Mouse (Mus musculus) stomach, embryonic 14.5 days (tissue): ENCODE data around the gene Tipin. TPM values are rescaled to one million over a fixed set of nuclear protein-coding genes. Genes with fewer than 3 reads are reported as not detected.
A peak's percentile ranks its signal among the peaks of the same experiment; 100 is the strongest.

Source experiments
- ATAC-seq: fragments of 200-750 bp; cut with Nextera tagmentation; 2 replicates; pipeline ENCODE4 v1.8.0; 2017; ENCODE audit warnings: low read depth, moderate TSS enrichment; ENCODE audit not compliant: insufficient number of reproducible peaks, insufficient read depth, low FRiP score
- H3K27ac ChIP-seq: fragments of 300-500 bp; sonication (generic); 2 replicates; pipeline ENCODE4 v1.5.1; 2014; ENCODE audit warnings: mild to moderate bottlenecking, low read length, moderate library complexity, mixed read lengths
- H3K27me3 ChIP-seq: fragments of 300-500 bp; sonication (generic); 2 replicates; pipeline ENCODE4 v1.6.1; 2014; ENCODE audit warnings: low read length, control low read depth, mixed read lengths; ENCODE audit not compliant: control insufficient read depth, insufficient read depth
- H3K36me3 ChIP-seq: fragments of 300-500 bp; sonication (generic); 2 replicates; pipeline ENCODE4 v1.6.1; 2014; ENCODE audit warnings: mild to moderate bottlenecking, control low read depth, low read length, moderate library complexity, mixed read lengths; ENCODE audit not compliant: control insufficient read depth, insufficient read depth
- H3K4me1 ChIP-seq: fragments of 300-500 bp; sonication (generic); 2 replicates; pipeline ENCODE4 v1.6.1; 2014; ENCODE audit warnings: low read length, control low read depth, mixed read lengths; ENCODE audit not compliant: control insufficient read depth, insufficient read depth
- H3K4me2 ChIP-seq: fragments of 300-500 bp; sonication (generic); replicated peaks from 2 replicates; pipeline ENCODE4 v1.6.1; 2014; ENCODE audit warnings: low read depth, low read length, control low read depth
- H3K4me3 ChIP-seq: fragments of 300-500 bp; sonication (generic); 2 replicates; pipeline ENCODE4 v1.5.1; 2014; ENCODE audit warnings: low read depth, low read length, control low read depth
- H3K9ac ChIP-seq: fragments of 300-500 bp; sonication (generic); replicated peaks from 2 replicates; pipeline ENCODE4 v1.6.1; 2014; ENCODE audit warnings: low read depth, mild to moderate bottlenecking, control low read depth, low read length, moderate library complexity, mixed read lengths
- H3K9me3 ChIP-seq: fragments of 300-500 bp; sonication (generic); 2 replicates; pipeline ENCODE4 v1.6.1; 2016; ENCODE audit warnings: low read depth, low read length, control low read depth; ENCODE audit not compliant: control insufficient read depth
- WGBS: fragments of 180-500 bp; shearing (Covaris S2); extraction: QIAGEN DNeasy Blood & Tissue Kit; methylation state at CpG from one replicate; pipeline ENCODE4 v1.1.7; 2014; 5-methylcytosine and 5-hydroxymethylcytosine counted together
- polyA plus RNA-seq: library from polyadenylated mRNA; unstranded; fragments of >200 nt; fragmentation: Nextera tagmentation; extraction: Ambion mirVana; gene quantifications from 2 replicates; pipeline ENCODE4 v1.2.1, GENCODE M21; 2014

Gene Tipin
- polyA plus RNA-seq, 1 experiment from 2014 or later, result 219 TPM

DNA sequence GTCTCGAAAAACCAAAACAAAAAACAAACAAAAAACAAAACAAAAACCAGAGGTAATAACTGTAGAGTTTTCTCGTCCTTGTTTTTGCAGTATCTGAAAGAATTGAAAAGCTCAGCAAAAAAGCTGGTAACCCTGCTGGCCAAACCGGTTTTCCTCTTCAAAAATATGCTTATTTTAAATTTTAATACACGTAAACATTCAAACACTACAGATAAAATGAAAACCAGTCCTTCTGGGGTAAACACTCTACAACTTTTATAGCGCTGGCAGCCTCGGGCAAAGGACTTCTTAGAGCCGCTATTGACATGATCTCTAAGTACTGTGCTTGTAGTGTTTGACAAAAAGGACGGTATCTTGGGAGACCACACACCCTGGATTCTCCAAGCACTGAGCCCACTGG, 60.3 kb downstream of the Tipin start:
- Histone ChIP-seq H3K36me3 (peaks cover 8% of the 10 kb centered on the region; the same call in 1 of the 2 replicates), H3K4me3 (peak overlapping the region; percentile 67; the same call in 1 of the 2 replicates), H3K9ac (peak overlapping the region; percentile 99; the same call in 1 of the 2 replicates), H3K9me3 (no peaks in the 10 kb centered on the region), H3K4me2 (peak overlapping the region; percentile 80), H3K27me3 (no peaks in the 10 kb centered on the region), H3K4me1 (peaks cover 6% of the 10 kb centered on the region; the same call in 1 of the 2 replicates), H3K27ac (peak overlapping the region; percentile 100)
- no peak for ATAC-seq
- 79% methylated on average over 8 of the region's 8 CpGs for whole genome bisulfite sequencing

DNA sequence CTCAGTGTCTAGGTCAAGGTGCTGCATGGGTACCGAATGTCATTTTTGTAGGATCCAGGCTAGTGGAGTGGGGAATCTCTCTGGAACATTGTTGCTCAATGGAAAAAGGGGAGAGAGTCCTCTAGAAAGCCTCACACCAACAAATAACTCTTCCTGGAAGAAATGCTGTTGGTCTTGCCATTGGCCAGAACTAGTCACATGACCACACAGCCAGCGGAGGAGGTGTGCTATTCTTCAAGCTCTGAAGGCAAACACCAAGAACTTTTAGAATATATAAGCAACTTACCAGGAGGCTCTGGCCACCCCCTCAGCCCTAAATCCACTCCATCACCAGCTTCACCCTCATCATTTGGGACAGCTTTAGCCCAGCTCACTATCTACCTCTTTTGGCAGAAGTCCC, 62.3 kb downstream of the Tipin start:
- ATAC-seq, result no peak
- H3K4me3 ChIP-seq, result no peak overlapping the region
- WGBS, result 89% methylated on average over 2 of the region's 2 CpGs
- H3K36me3 ChIP-seq, result no peaks in the 10 kb centered on the region
- H3K27me3 ChIP-seq, result no peaks in the 10 kb centered on the region
- H3K9me3 ChIP-seq, result no peaks in the 10 kb centered on the region
- no peak overlapping the region for H3K4me2 ChIP-seq
- H3K27ac ChIP-seq, result no peak overlapping the region
- H3K4me1 ChIP-seq, result peaks cover 6% of the 10 kb centered on the region; the same call in 1 of the 2 replicates
- no peak overlapping the region for H3K9ac ChIP-seq

DNA sequence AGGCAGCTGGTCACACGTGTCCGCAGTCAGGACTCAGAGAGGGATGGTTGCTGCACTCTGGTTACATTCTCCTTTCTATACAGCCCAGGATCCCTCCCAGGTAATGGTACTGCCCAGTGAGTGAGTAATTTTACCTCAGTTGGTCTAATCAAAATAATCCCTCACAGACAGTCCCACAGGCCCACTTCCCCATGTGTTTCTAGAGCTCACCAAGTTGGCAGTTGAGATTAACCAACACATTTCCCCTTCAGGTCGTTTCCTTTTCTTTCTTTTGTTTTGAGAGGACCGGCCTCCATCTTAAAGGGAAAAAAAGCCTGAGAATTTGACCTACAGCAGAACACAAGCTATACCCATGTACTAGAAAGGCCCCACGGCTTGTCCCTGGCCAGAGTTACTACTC, 64.5 kb downstream of the Tipin start:
- H3K4me2 ChIP-seq, result no peak overlapping the region
- H3K4me1 ChIP-seq, result no peaks in the 10 kb centered on the region
- no peak for ATAC-seq
- no peak overlapping the region for H3K4me3 ChIP-seq
- no peaks in the 10 kb centered on the region for H3K9me3 ChIP-seq
- no peak overlapping the region for H3K9ac ChIP-seq
- H3K27ac ChIP-seq, result no peak overlapping the region
- WGBS, result 64% methylated on average over 5 of the region's 5 CpGs
- H3K27me3 ChIP-seq, result no peaks in the 10 kb centered on the region
- H3K36me3 ChIP-seq, result no peaks in the 10 kb centered on the region

DNA sequence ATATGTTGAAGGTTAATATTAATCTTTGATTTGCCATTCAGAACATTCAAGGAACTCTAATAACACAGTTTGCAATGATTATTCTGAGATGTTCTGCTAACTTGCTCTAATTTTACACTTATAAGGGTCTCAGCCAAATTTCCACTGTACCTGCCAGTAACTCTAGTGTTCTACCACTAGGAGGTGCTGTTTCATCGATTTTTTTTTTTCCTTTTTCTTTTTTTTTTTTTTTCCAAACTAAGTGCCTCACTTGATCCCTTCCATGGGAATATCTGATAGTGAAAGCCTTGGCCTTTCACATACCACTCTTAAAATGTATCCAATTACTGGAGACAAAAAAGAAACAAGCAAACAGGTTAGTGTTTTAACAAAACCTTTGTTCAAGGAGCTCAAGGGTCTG, 66.0 kb downstream of the Tipin start:
- Histone ChIP-seq H3K4me1 (no peaks in the 10 kb centered on the region), H3K4me2 (no peak overlapping the region), H3K27me3 (no peaks in the 10 kb centered on the region), H3K27ac (no peak overlapping the region), H3K4me3 (no peak overlapping the region), H3K9ac (no peak overlapping the region), H3K9me3 (no peaks in the 10 kb centered on the region), H3K36me3 (no peaks in the 10 kb centered on the region)
- no peak for ATAC-seq
- 0% methylated on average over 1 of the region's 1 CpGs for WGBS

DNA sequence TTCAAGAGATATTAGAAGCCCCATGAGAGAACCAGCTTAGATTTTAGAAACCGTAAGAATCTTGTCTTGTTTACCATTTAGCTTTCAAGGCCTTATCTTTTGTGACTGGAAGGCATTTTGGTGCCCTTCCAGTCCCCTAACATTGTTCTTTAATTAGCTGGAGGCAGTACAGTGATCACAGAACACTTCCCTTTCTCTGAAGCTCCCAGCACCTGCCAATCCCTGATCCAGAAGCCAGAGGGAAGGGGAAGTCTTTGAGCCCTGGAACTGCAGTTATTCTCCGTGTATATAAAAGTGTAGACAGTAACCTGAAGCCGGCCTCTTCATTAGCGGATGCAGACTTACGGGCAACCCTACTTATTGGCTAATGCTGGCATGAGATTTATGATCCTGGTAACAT, 68.1 kb downstream of the Tipin start:
- Histone ChIP-seq H3K36me3 (no peaks in the 10 kb centered on the region), H3K9me3 (no peaks in the 10 kb centered on the region), H3K4me1 (no peaks in the 10 kb centered on the region), H3K4me3 (no peak overlapping the region), H3K27ac (no peak overlapping the region), H3K4me2 (no peak overlapping the region), H3K9ac (no peak overlapping the region), H3K27me3 (no peaks in the 10 kb centered on the region)
- 41% methylated on average over 5 of the region's 5 CpGs for WGBS
- ATAC-seq, result no peak

DNA sequence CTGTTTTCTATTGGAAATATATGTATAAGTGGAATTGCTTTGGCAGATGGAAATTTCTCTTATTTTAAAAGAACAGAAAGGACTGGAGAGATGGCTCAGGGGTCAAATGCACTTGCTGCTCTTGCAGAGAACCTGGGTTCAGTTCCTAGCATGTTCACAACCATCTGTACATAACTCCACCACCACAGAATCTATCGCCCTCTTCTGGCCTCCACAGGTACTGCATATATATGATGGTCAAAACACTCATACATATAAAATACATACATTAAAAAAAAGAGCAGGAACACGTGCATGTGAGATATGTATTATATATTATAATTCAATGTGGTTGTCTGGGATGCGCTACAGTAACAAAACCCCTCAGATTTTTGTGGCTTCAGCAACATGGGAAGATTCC, 69.8 kb downstream of the Tipin start:
- no peak for ATAC-seq

More for the DNA sequence above, 69.8 kb downstream of the Tipin start:
- Histone ChIP-seq H3K9ac (no peak overlapping the region), H3K27ac (no peak overlapping the region), H3K27me3 (no peaks in the 10 kb centered on the region), H3K4me2 (no peak overlapping the region), H3K4me1 (no peaks in the 10 kb centered on the region), H3K4me3 (no peak overlapping the region), H3K36me3 (no peaks in the 10 kb centered on the region), H3K9me3 (no peaks in the 10 kb centered on the region)
- WGBS, result 43% methylated on average over 3 of the region's 3 CpGs

Other genes starting within 250 kb of the Tipin start
- not detected in 2 replicates for gene Lctl, start 164.4 kb upstream of the Tipin start, polyA plus RNA-seq
- 30.7 and 32.3 TPM in 2 replicates for gene Zwilch, start 108.5 kb upstream of the Tipin start, polyA plus RNA-seq
- gene Rpl4, start 108.2 kb upstream of the Tipin start, polyA plus RNA-seq, result 1,335 and 1,376 TPM in 2 replicates
- 27.9 and 28.0 TPM in 2 replicates for gene Snapc5, start 102.3 kb upstream of the Tipin start, polyA plus RNA-seq
- gene Uchl4, start 46.4 kb upstream of the Tipin start, polyA plus RNA-seq, result 4.8 and 5.0 TPM in 2 replicates
- 77.4 and 79.3 TPM in 2 replicates for gene Map2k1, start 27.9 kb upstream of the Tipin start, polyA plus RNA-seq
- 22.9 and 23.4 TPM in 2 replicates for gene Dis3l, start 59.7 kb downstream of the Tipin start, polyA plus RNA-seq
- 1.9 and 2.0 TPM in 2 replicates for gene Megf11, start 104.0 kb downstream of the Tipin start, polyA plus RNA-seq